Mouse (Mus musculus) cerebellum, adult 2 months (tissue): Measurements from ENCODE around the gene Ggcx.

Source experiments
- CTCF ChIP-seq: fragments of 200-500 bp; IDR thresholded peaks from 2 replicates; pipeline ENCODE4 v1.5.1; 2011; ENCODE audit warnings: low read depth, mild to moderate bottlenecking, control low read depth, low read length, moderate library complexity, borderline replicate concordance; ENCODE audit not compliant: insufficient read depth
- POLR2A ChIP-seq: fragments of 200-500 bp; IDR thresholded peaks from 2 replicates; pipeline ENCODE4 v1.6.1; 2011; ENCODE audit warnings: low read length, control low read depth, borderline replicate concordance; ENCODE audit not compliant: insufficient read depth

DNA sequence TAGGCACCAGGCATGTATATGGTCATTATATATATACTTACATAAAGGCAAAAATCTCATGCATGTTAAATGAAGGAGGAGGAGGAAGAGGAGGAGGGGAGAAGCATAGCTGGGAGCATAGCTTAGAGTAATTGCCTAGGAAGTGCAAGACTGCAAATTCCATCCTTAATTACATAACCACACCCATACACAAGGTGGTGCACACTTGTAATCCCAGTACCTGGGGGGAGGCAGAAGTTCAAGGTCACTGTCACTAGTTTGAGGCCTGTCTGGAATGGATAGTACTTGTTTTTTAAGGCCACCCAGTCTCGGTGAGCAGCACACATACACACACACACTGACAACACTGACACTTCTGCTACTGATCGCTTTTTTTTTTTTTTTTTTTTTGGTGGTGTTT, 38.2 kb downstream of the Ggcx start:
- no peak for TF ChIP-seq POLR2A
- no peak for TF ChIP-seq CTCF
